Mouse (Mus musculus): ENCODE measurements at regions not wholly inside any gene's neighbourhood (a gene's known extent, or its start where the extent isn't known, plus 50 kb on each side); places are given as distances from the start of the nearest gene placed in this dataset.

DNA sequence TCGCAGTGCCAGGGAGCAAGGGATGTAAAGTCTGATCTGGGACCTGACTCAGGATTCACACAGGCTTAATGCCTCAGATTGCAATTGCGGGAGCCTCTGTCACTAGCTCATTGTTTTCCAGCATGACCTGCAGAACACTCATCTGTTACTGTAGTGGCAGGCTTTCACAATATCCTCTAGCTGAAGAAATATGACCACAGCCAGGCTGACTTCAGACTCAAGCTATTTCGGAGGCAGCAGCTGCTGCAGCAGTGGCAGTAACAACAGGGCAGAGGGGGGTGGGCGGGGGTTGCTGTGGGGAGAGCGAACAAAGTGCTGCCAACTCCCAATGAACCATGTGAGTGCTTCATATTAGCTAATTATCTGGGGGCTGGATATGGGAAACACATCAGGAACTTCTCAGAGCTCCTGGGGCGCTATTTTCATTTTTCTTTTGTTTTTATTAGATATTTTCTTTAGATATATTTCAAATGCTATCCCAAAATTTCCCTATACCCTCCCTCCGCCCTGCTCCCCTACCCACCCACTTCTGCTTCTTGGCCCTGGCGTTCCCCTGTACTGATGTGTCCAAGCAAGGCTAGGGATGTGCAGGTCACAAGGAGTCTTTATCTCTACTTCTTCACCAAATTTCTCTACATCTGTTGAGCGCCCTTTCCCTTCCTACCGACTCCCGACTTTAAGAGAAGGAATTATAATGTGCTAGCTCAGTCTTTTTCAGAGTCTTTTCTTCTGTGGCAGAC, 242.5 kb upstream of the Dab2 start:
- Histone ChIP-seq H3K9me3 (ENCODE audit: control insufficient read depth, low read length) (no peaks in the 10 kb centered on the region), H3K4me2 (ENCODE audit: low read depth, low read length) (no peak overlapping the region), H3K27ac (replicated peaks; ENCODE audit: low read depth, low read length) (no peak overlapping the region), H3K36me3 (ENCODE audit: control insufficient read depth, insufficient read depth, low read length) (no peaks in the 10 kb centered on the region), H3K4me3 (ENCODE audit: low read depth, low read length) (no peak overlapping the region), H3K4me1 (ENCODE audit: control insufficient read depth, insufficient read depth, low read length) (no peaks in the 10 kb centered on the region; the same call in 1 of the 2 replicates), H3K27me3 (replicated peaks; ENCODE audit: control insufficient read depth, insufficient read depth, low read length) (no peaks in the 10 kb centered on the region), H3K9ac (ENCODE audit: low read depth, low read length) (no peak overlapping the region)
- 44% methylated on average over 11 of the region's 11 CpGs for WGBS
- DNase-seq (ENCODE audit: low spot score) (peak; percentile 75), ATAC-seq (ENCODE audit: low read depth) (peak; percentile 89)

DNA sequence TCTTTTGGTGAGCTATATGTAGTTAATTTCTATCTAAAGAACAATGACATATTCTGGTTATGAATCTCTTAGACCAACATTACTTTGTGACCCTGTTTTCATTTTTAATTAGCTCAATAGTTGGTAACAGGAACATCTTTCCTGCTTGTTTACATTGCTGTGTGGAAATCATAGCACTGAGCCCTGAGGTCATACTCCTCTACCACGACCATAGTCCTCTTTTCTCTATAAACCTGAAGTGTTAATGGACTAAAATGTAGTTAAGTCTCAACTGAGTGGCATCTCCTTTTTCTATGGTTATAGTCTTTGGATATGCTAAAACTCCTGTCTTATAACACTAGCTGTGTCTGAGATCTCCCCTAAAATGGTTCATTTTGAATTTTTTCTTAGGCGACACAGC, 240.2 kb upstream of the Dab2 start:
- Histone ChIP-seq H3K36me3 (ENCODE audit: control insufficient read depth, insufficient read depth, low read length) (no peaks in the 10 kb centered on the region), H3K27me3 (replicated peaks; ENCODE audit: control insufficient read depth, insufficient read depth, low read length) (no peaks in the 10 kb centered on the region), H3K4me1 (ENCODE audit: control insufficient read depth, insufficient read depth, low read length) (no peaks in the 10 kb centered on the region; the same call in 1 of the 2 replicates), H3K9ac (ENCODE audit: low read depth, low read length) (no peak overlapping the region), H3K9me3 (ENCODE audit: control insufficient read depth, low read length) (no peaks in the 10 kb centered on the region), H3K27ac (replicated peaks; ENCODE audit: low read depth, low read length) (no peak overlapping the region), H3K4me3 (ENCODE audit: low read depth, low read length) (no peak overlapping the region), H3K4me2 (ENCODE audit: low read depth, low read length) (no peak overlapping the region)
- 68% methylated on average over 2 of the region's 2 CpGs for WGBS
- DNase-seq (ENCODE audit: low spot score) (no peak), ATAC-seq (ENCODE audit: low read depth) (no peak)

- no peak for DNase-seq (ENCODE audit: low spot score)
- H3K9me3 ChIP-seq (ENCODE audit: control insufficient read depth, low read length) = no peaks in the 10 kb centered on the region
- H3K27ac ChIP-seq (replicated peaks; ENCODE audit: low read depth, low read length) = no peak overlapping the region
- no peak overlapping the region for H3K9ac ChIP-seq (ENCODE audit: low read depth, low read length)
- no peaks in the 10 kb centered on the region for H3K27me3 ChIP-seq (replicated peaks; ENCODE audit: control insufficient read depth, insufficient read depth, low read length)
- H3K36me3 ChIP-seq (ENCODE audit: control insufficient read depth, insufficient read depth, low read length) = no peaks in the 10 kb centered on the region
- H3K4me1 ChIP-seq (ENCODE audit: control insufficient read depth, insufficient read depth, low read length) = no peaks in the 10 kb centered on the region; the same call in 1 of the 2 replicates
- WGBS = 79% methylated on average over 5 of the region's 5 CpGs
- no peak overlapping the region for H3K4me2 ChIP-seq (ENCODE audit: low read depth, low read length)
- no peak for ATAC-seq (ENCODE audit: low read depth)
- no peak overlapping the region for H3K4me3 ChIP-seq (ENCODE audit: low read depth, low read length)
Measured at GRCm38 (mm10) chr15:6059790-6060189, 239.8 kb upstream of the Dab2 start.

DNA sequence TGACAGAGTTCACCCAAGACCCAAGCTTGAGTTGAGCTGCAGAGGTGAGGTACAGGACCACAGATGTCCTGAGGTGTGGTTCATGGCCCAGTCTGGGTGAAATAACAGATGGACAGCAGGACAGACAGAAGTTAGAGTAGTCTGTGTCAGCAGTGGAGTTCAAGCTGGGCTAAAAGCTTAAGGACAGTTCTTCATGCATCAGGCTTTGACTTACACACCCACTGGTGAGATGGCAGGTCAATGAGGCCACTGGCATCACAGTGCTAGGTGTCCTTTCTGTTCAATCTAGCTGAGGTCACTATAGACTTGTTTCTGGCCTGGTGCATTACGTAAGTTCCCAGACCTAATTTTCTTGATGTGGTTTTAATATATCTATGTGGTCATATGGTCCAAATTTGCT, 238.9 kb upstream of the Dab2 start:
- no peak overlapping the region for H3K4me2 ChIP-seq (ENCODE audit: low read depth, low read length)
- no peaks in the 10 kb centered on the region for H3K27me3 ChIP-seq (replicated peaks; ENCODE audit: control insufficient read depth, insufficient read depth, low read length)
- no peak overlapping the region for H3K27ac ChIP-seq (replicated peaks; ENCODE audit: low read depth, low read length)
- DNase-seq (ENCODE audit: low spot score) = no peak
- no peaks in the 10 kb centered on the region; the same call in 1 of the 2 replicates for H3K4me1 ChIP-seq (ENCODE audit: control insufficient read depth, insufficient read depth, low read length)
- H3K4me3 ChIP-seq (ENCODE audit: low read depth, low read length) = no peak overlapping the region
- no peak for ATAC-seq (ENCODE audit: low read depth)
- H3K9me3 ChIP-seq (ENCODE audit: control insufficient read depth, low read length) = no peaks in the 10 kb centered on the region
- H3K9ac ChIP-seq (ENCODE audit: low read depth, low read length) = no peak overlapping the region
- 91% methylated on average over 1 of the region's 1 CpGs for WGBS
- no peaks in the 10 kb centered on the region for H3K36me3 ChIP-seq (ENCODE audit: control insufficient read depth, insufficient read depth, low read length)

DNA sequence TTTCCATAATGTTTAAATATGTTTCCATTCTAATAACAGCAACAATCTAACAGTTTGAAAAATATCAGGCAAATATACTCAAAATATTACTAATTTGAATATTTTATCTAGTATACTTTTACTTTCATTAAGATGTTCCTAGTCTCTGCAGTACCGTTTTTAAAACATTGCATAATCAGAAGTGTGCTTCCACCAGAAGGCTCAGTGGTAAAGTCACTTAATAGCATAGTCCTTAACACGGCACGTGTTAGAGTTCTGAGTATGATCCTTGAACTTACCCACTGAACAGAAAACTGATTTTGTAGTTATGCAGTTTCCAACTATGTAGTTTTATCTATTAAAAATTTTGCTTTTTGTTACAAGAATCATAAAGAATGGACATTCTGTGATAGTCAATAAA, 234.5 kb upstream of the Dab2 start:
- Histone ChIP-seq H3K4me1 (ENCODE audit: control insufficient read depth, insufficient read depth, low read length) (no peaks in the 10 kb centered on the region), H3K9ac (ENCODE audit: low read depth, low read length) (no peak overlapping the region), H3K27me3 (replicated peaks; ENCODE audit: control insufficient read depth, insufficient read depth, low read length) (no peaks in the 10 kb centered on the region), H3K27ac (replicated peaks; ENCODE audit: low read depth, low read length) (no peak overlapping the region), H3K36me3 (ENCODE audit: control insufficient read depth, insufficient read depth, low read length) (no peaks in the 10 kb centered on the region), H3K9me3 (ENCODE audit: control insufficient read depth, low read length) (no peaks in the 10 kb centered on the region), H3K4me2 (ENCODE audit: low read depth, low read length) (no peak overlapping the region), H3K4me3 (ENCODE audit: low read depth, low read length) (no peak overlapping the region)
- ATAC-seq (ENCODE audit: low read depth) = no peak
- 87% methylated on average over 3 of the region's 3 CpGs for WGBS
- no peak for DNase-seq (ENCODE audit: low spot score)

DNA sequence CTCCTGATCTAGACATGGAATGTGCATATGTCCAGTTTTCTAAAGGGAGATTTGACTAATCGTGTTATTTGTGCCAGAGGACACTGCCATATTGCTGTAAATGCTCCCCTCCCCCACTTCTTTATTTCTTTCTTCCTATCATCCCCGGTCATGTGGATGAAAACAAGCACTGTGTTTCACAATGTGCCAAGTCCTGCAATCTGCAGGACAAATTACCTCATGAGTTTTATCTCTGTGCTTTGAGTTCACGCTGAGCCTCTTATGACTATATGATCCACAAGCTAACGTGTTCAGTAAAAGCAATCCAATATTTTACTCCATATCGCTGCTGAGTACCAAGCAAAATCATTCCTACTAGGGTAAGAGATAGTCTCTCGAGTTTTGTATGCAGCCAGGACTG, 232.2 kb upstream of the Dab2 start:
- H3K4me1 ChIP-seq (ENCODE audit: control insufficient read depth, insufficient read depth, low read length) = no peaks in the 10 kb centered on the region
- H3K4me3 ChIP-seq (ENCODE audit: low read depth, low read length) = no peak overlapping the region
- ATAC-seq (ENCODE audit: low read depth) = no peak
- no peak for DNase-seq (ENCODE audit: low spot score)
- H3K9me3 ChIP-seq (ENCODE audit: control insufficient read depth, low read length) = no peaks in the 10 kb centered on the region
- no peak overlapping the region for H3K4me2 ChIP-seq (ENCODE audit: low read depth, low read length)
- H3K9ac ChIP-seq (ENCODE audit: low read depth, low read length) = no peak overlapping the region
- no peaks in the 10 kb centered on the region for H3K36me3 ChIP-seq (ENCODE audit: control insufficient read depth, insufficient read depth, low read length)
- no peaks in the 10 kb centered on the region for H3K27me3 ChIP-seq (replicated peaks; ENCODE audit: control insufficient read depth, insufficient read depth, low read length)
- no peak overlapping the region for H3K27ac ChIP-seq (replicated peaks; ENCODE audit: low read depth, low read length)
- 79% methylated on average over 6 of the region's 6 CpGs for WGBS

DNA sequence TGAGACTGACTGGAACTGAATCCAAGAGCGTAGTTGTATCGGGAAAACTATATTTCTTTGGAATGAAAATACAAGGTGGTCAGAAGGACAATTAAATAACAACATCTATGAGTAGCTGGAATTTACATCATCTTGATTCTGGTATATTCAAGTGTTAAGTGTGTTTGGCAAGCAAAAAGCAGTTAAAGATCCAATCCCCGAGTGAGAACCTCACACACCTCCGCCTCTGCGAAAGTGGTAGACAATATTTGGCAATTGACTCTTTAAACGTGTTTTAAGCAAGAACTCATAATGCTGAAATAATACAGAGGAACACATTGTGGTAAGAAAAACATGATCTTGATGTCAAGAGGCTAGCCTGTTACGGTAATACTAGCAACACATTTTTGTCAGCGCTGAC, 231.2 kb upstream of the Dab2 start:
- no peak overlapping the region for H3K9ac ChIP-seq (ENCODE audit: low read depth, low read length)
- no peak overlapping the region for H3K27ac ChIP-seq (replicated peaks; ENCODE audit: low read depth, low read length)
- no peaks in the 10 kb centered on the region for H3K27me3 ChIP-seq (replicated peaks; ENCODE audit: control insufficient read depth, insufficient read depth, low read length)
- H3K36me3 ChIP-seq (ENCODE audit: control insufficient read depth, insufficient read depth, low read length) = no peaks in the 10 kb centered on the region
- ATAC-seq (ENCODE audit: low read depth) = no peak
- WGBS = 88% methylated on average over 8 of the region's 8 CpGs
- H3K4me2 ChIP-seq (ENCODE audit: low read depth, low read length) = no peak overlapping the region
- no peaks in the 10 kb centered on the region for H3K9me3 ChIP-seq (ENCODE audit: control insufficient read depth, low read length)
- no peaks in the 10 kb centered on the region for H3K4me1 ChIP-seq (ENCODE audit: control insufficient read depth, insufficient read depth, low read length)
- no peak for DNase-seq (ENCODE audit: low spot score)
- H3K4me3 ChIP-seq (ENCODE audit: low read depth, low read length) = no peak overlapping the region

- H3K9me3 ChIP-seq (ENCODE audit: control insufficient read depth, low read length) = no peaks in the 10 kb centered on the region
- no peak overlapping the region for H3K27ac ChIP-seq (replicated peaks; ENCODE audit: low read depth, low read length)
- ATAC-seq (ENCODE audit: low read depth) (no peak), DNase-seq (ENCODE audit: low spot score) (no peak)
- no peak overlapping the region for H3K4me2 ChIP-seq (ENCODE audit: low read depth, low read length)
- no peaks in the 10 kb centered on the region for H3K4me1 ChIP-seq (ENCODE audit: control insufficient read depth, insufficient read depth, low read length)
- H3K27me3 ChIP-seq (replicated peaks; ENCODE audit: control insufficient read depth, insufficient read depth, low read length) = no peaks in the 10 kb centered on the region
- no peak overlapping the region for H3K9ac ChIP-seq (ENCODE audit: low read depth, low read length)
- no peak overlapping the region for H3K4me3 ChIP-seq (ENCODE audit: low read depth, low read length)
- no peaks in the 10 kb centered on the region for H3K36me3 ChIP-seq (ENCODE audit: control insufficient read depth, insufficient read depth, low read length)
Measured at GRCm38 (mm10) chr15:6071873-6072272, 227.7 kb upstream of the Dab2 start.

DNA sequence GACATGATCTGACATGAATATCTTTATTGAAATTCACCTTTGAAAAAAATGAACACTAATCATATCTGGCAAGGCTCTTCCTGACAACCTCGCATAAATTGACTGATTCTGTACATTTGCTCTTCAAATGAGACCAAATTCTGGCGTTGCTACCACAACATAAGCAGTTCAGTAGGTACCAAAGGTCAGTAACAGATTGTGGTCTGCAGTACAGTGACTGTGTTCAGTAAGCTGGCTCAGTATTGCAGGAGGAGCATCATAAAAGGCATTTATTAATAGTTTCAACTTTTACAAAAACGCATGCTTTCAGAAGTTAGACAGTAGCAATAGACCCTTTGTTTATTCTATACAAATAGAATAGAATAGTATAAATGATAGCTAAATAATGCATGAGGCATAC, 226.7 kb upstream of the Dab2 start:
- Histone ChIP-seq H3K4me1 (ENCODE audit: control insufficient read depth, insufficient read depth, low read length) (no peaks in the 10 kb centered on the region), H3K27ac (replicated peaks; ENCODE audit: low read depth, low read length) (no peak overlapping the region), H3K9me3 (ENCODE audit: control insufficient read depth, low read length) (no peaks in the 10 kb centered on the region), H3K27me3 (replicated peaks; ENCODE audit: control insufficient read depth, insufficient read depth, low read length) (no peaks in the 10 kb centered on the region), H3K36me3 (ENCODE audit: control insufficient read depth, insufficient read depth, low read length) (no peaks in the 10 kb centered on the region), H3K9ac (ENCODE audit: low read depth, low read length) (no peak overlapping the region), H3K4me3 (ENCODE audit: low read depth, low read length) (no peak overlapping the region), H3K4me2 (ENCODE audit: low read depth, low read length) (no peak overlapping the region)
- ATAC-seq (ENCODE audit: low read depth) (no peak), DNase-seq (ENCODE audit: low spot score) (no peak)
- WGBS = 72% methylated on average over 3 of the region's 3 CpGs

Data from embryonic facial prominence, embryonic 14.5 days (tissue).